Mouse (Mus musculus): ENCODE data around the gene Defb15. TPM values are rescaled to one million over a fixed set of nuclear protein-coding genes. Genes with fewer than 3 reads are reported as not detected.
"Not testable (repeated sequence)": the region's sequence is repeated elsewhere in the genome, so short reads cannot be mapped to it uniquely, and the experiment has no call there.

Defb15 gene
- polyA plus RNA-seq, 1 experiment from 2014 or later = not detected

- ATAC-seq (no peak), DNase-seq (ENCODE audit: low spot score) (no peak)
- Histone ChIP-seq H3K4me1 (ENCODE audit: control insufficient read depth, insufficient read depth, low read length) (no peaks in the 10 kb centered on the region), H3K27ac (ENCODE audit: low read depth, low read length) (no peak within 1 kb of the TSS), H3K27me3 (replicated peaks; ENCODE audit: control insufficient read depth, insufficient read depth, low read length) (no peaks in the 10 kb centered on the region), H3K9me3 (replicated peaks; ENCODE audit: control insufficient read depth, low read length) (no peaks in the 10 kb centered on the region), H3K9ac (ENCODE audit: low read length) (no peak within 1 kb of the TSS), H3K4me3 (ENCODE audit: low read depth, low read length) (no peak within 1 kb of the TSS), H3K36me3 (ENCODE audit: control insufficient read depth, insufficient read depth, low read length) (no peaks in the 10 kb centered on the region), H3K4me2 (ENCODE audit: low read length) (no peak within 1 kb of the TSS)
- 78% methylated on average over 6 of the region's 6 CpGs for WGBS
Measured at GRCm38 (mm10) chr8:21946462-21946861, 14.0 kb upstream of the Defb15 start, which contains the start of gene Defb13. Gene Defb13, plus strand, starts transcription at chr8:21946762.

GRCm38 (mm10) chr8:21938052-21938451, 5.5 kb upstream of the Defb15 start, which contains the start of gene Defb35:
Gene Defb35, plus strand, starts transcription at chr8:21938352.
- not testable (repeated sequence) for H3K36me3 ChIP-seq (ENCODE audit: control insufficient read depth, insufficient read depth, low read length); H3K9ac ChIP-seq (ENCODE audit: low read length); H3K4me1 ChIP-seq (ENCODE audit: control insufficient read depth, insufficient read depth, low read length); ATAC-seq; DNase-seq (ENCODE audit: low spot score); H3K27me3 ChIP-seq (replicated peaks; ENCODE audit: control insufficient read depth, insufficient read depth, low read length); H3K4me2 ChIP-seq (ENCODE audit: low read length); H3K9me3 ChIP-seq (replicated peaks; ENCODE audit: control insufficient read depth, low read length); H3K27ac ChIP-seq (ENCODE audit: low read depth, low read length); H3K4me3 ChIP-seq (ENCODE audit: low read depth, low read length)
- 84% methylated on average over 4 of the region's 4 CpGs for WGBS

- not testable (repeated sequence) for DNase-seq (ENCODE audit: low spot score); ATAC-seq
Measured at GRCm38 (mm10) chr8:21930754-21931153, 1.8 kb downstream of the Defb15 start.

GRCm38 (mm10) chr8:21915625-21916024, 16.9 kb downstream of the Defb15 start:
- H3K4me2 ChIP-seq (ENCODE audit: low read length) = no peak overlapping the region
- no peak overlapping the region for H3K9ac ChIP-seq (ENCODE audit: low read length)
- WGBS = 86% methylated on average over 3 of the region's 3 CpGs
- no peaks in the 10 kb centered on the region for H3K36me3 ChIP-seq (ENCODE audit: control insufficient read depth, insufficient read depth, low read length)
- no peaks in the 10 kb centered on the region for H3K9me3 ChIP-seq (replicated peaks; ENCODE audit: control insufficient read depth, low read length)
- H3K27me3 ChIP-seq (replicated peaks; ENCODE audit: control insufficient read depth, insufficient read depth, low read length) = no peaks in the 10 kb centered on the region
- DNase-seq (ENCODE audit: low spot score) (no peak), ATAC-seq (no peak)
- no peak overlapping the region for H3K4me3 ChIP-seq (ENCODE audit: low read depth, low read length)
- no peaks in the 10 kb centered on the region for H3K4me1 ChIP-seq (ENCODE audit: control insufficient read depth, insufficient read depth, low read length)
- no peak overlapping the region for H3K27ac ChIP-seq (ENCODE audit: low read depth, low read length)

More at GRCm38 (mm10) chr8:21930754-21931153, 1.8 kb downstream of the Defb15 start:
- not testable (repeated sequence) for H3K27me3 ChIP-seq (replicated peaks; ENCODE audit: control insufficient read depth, insufficient read depth, low read length); H3K9me3 ChIP-seq (replicated peaks; ENCODE audit: control insufficient read depth, low read length); H3K4me1 ChIP-seq (ENCODE audit: control insufficient read depth, insufficient read depth, low read length); H3K4me3 ChIP-seq (ENCODE audit: low read depth, low read length); H3K9ac ChIP-seq (ENCODE audit: low read length); H3K27ac ChIP-seq (ENCODE audit: low read depth, low read length); H3K36me3 ChIP-seq (ENCODE audit: control insufficient read depth, insufficient read depth, low read length); H3K4me2 ChIP-seq (ENCODE audit: low read length)
- whole genome bisulfite sequencing = 72% methylated on average over 3 of the region's 3 CpGs

- Histone ChIP-seq H3K9me3 (replicated peaks; ENCODE audit: control insufficient read depth, low read length) (no peaks in the 10 kb centered on the region), H3K36me3 (ENCODE audit: control insufficient read depth, insufficient read depth, low read length) (no peaks in the 10 kb centered on the region), H3K4me3 (ENCODE audit: low read depth, low read length) (no peak overlapping the region), H3K27me3 (replicated peaks; ENCODE audit: control insufficient read depth, insufficient read depth, low read length) (no peaks in the 10 kb centered on the region), H3K9ac (ENCODE audit: low read length) (no peak overlapping the region), H3K27ac (ENCODE audit: low read depth, low read length) (no peak overlapping the region), H3K4me2 (ENCODE audit: low read length) (no peak overlapping the region), H3K4me1 (ENCODE audit: control insufficient read depth, insufficient read depth, low read length) (no peaks in the 10 kb centered on the region)
- no peak for ATAC-seq
- 11% methylated on average over 2 of the region's 2 CpGs for WGBS
- DNase-seq (ENCODE audit: low spot score) = no peak
Measured at GRCm38 (mm10) chr8:21912554-21912953, 20.0 kb downstream of the Defb15 start.

GRCm38 (mm10) chr8:21911931-21912330, 20.6 kb downstream of the Defb15 start:
- H3K9me3 ChIP-seq (replicated peaks; ENCODE audit: control insufficient read depth, low read length) = no peaks in the 10 kb centered on the region
- H3K4me1 ChIP-seq (ENCODE audit: control insufficient read depth, insufficient read depth, low read length) = no peaks in the 10 kb centered on the region
- no peaks in the 10 kb centered on the region for H3K27me3 ChIP-seq (replicated peaks; ENCODE audit: control insufficient read depth, insufficient read depth, low read length)
- H3K4me2 ChIP-seq (ENCODE audit: low read length) = no peak overlapping the region
- no peak overlapping the region for H3K4me3 ChIP-seq (ENCODE audit: low read depth, low read length)
- no peak overlapping the region for H3K9ac ChIP-seq (ENCODE audit: low read length)
- no peaks in the 10 kb centered on the region for H3K36me3 ChIP-seq (ENCODE audit: control insufficient read depth, insufficient read depth, low read length)
- WGBS = 0% methylated on average over 1 of the region's 1 CpGs
- H3K27ac ChIP-seq (ENCODE audit: low read depth, low read length) = no peak overlapping the region
- ATAC-seq = no peak
- no peak for DNase-seq (ENCODE audit: low spot score)

- ATAC-seq; H3K4me1 ChIP-seq (ENCODE audit: control insufficient read depth, insufficient read depth, low read length); H3K36me3 ChIP-seq (ENCODE audit: control insufficient read depth, insufficient read depth, low read length); H3K9ac ChIP-seq (ENCODE audit: low read length); H3K4me3 ChIP-seq (ENCODE audit: low read depth, low read length); H3K27ac ChIP-seq (ENCODE audit: low read depth, low read length); H3K27me3 ChIP-seq (replicated peaks; ENCODE audit: control insufficient read depth, insufficient read depth, low read length); H3K9me3 ChIP-seq (replicated peaks; ENCODE audit: control insufficient read depth, low read length); H3K4me2 ChIP-seq (ENCODE audit: low read length): not testable (repeated sequence)
- peak; percentile 0 for DNase-seq (ENCODE audit: low spot score)
Measured at GRCm38 (mm10) chr8:21906290-21906689, 26.2 kb downstream of the Defb15 start, which contains the start of gene Defb11. Gene Defb11, minus strand, starts transcription at chr8:21906412.

- not testable (repeated sequence) for H3K4me1 ChIP-seq (ENCODE audit: control insufficient read depth, insufficient read depth, low read length); H3K4me2 ChIP-seq (ENCODE audit: low read length); DNase-seq (ENCODE audit: low spot score); H3K27me3 ChIP-seq (replicated peaks; ENCODE audit: control insufficient read depth, insufficient read depth, low read length); H3K4me3 ChIP-seq (ENCODE audit: low read depth, low read length); H3K9me3 ChIP-seq (replicated peaks; ENCODE audit: control insufficient read depth, low read length); H3K9ac ChIP-seq (ENCODE audit: low read length); H3K27ac ChIP-seq (ENCODE audit: low read depth, low read length); ATAC-seq; H3K36me3 ChIP-seq (ENCODE audit: control insufficient read depth, insufficient read depth, low read length)
Measured at GRCm38 (mm10) chr8:21885321-21885720, 47.2 kb downstream of the Defb15 start, which contains the start of gene Defb9. Gene Defb9, minus strand, starts transcription at chr8:21885421.

All from forebrain, embryonic 14.5 days (tissue).